ENCODE assay signal across 8 mouse cellular contexts in genomic region chr5:123068115-123068514, GRCm38 (mm10). TPM values are rescaled to one million over a fixed set of nuclear protein-coding genes. Genes with fewer than 3 reads are reported as not detected.
A peak's percentile ranks its signal among the peaks of the same experiment; 100 is the strongest.
DNase-seq lines count a peak whose midpoint lies in the region; ATAC-seq and TF ChIP-seq lines count a peak whose summit lies in the region.

Gene Tmem120b (plus strand): TSS chr5:123068415.

- no peak for ATAC-seq in erythroblast, adult 5-6 weeks (replicated peaks; ENCODE audit: low FRiP score, poor library complexity, severe bottlenecking)
- ATAC-seq in hindbrain, postnatal 0 days, result 0 out of 2 replicates have a peak, but pooled peaks have one; percentile 10
- no peak for ATAC-seq in midbrain, embryonic 14.5 days (ENCODE audit: low FRiP score, low TSS enrichment)

- H3K27me3 ChIP-seq in heart, embryonic 10.5 days (ENCODE audit: insufficient read depth, poor library complexity, severe bottlenecking), result no peaks in the 10 kb centered on the region
- no peaks in the 10 kb centered on the region for H3K27me3 ChIP-seq in CH12.LX (replicated peaks)
- H3K27me3 ChIP-seq in hindbrain, postnatal 0 days (ENCODE audit: insufficient read depth, low read length), result no peaks in the 10 kb centered on the region
- no peaks in the 10 kb centered on the region for H3K27me3 ChIP-seq in midbrain, embryonic 14.5 days (ENCODE audit: control insufficient read depth, insufficient read depth, low read length)

- in situ Hi-C loops in CH12.LX (cut with MboI; ENCODE audit: low pct_ligation_motif_present, low pct_unique_long_range_greater_than_20kb, low sequenced_read_pairs), result loop anchor here (5.0 kb wide), 1 partner anchor 104 kb away; no protein-coding TSS in a partner anchor

- 85% methylated on average over 12 of the region's 12 CpGs for WGBS in heart, embryonic 10.5 days
- WGBS in hindbrain, postnatal 0 days, result 88% methylated on average over 12 of the region's 12 CpGs
- 88% methylated on average over 12 of the region's 12 CpGs for WGBS in midbrain, embryonic 14.5 days

- no peak for TF ChIP-seq POLR2A in CH12.LX (IDR thresholded peaks at IDR 0.05; ENCODE audit: low read depth, low read length)

- H3K4me2 ChIP-seq in CH12.LX (ENCODE audit: insufficient read depth, low read depth, poor library complexity, severe bottlenecking), result peak within 1 kb of the TSS; percentile 84
- no peak within 1 kb of the TSS for H3K4me2 ChIP-seq in hindbrain, postnatal 0 days (ENCODE audit: low read depth, low read length)
- H3K4me2 ChIP-seq in midbrain, embryonic 14.5 days (ENCODE audit: low read length), result no peak within 1 kb of the TSS

- no peaks in the 10 kb centered on the region for H3K36me3 ChIP-seq in heart, embryonic 10.5 days
- H3K36me3 ChIP-seq in CH12.LX (replicated peaks in 1 of 2; ENCODE audit: control insufficient read depth in 1 of 2, insufficient read depth in 1 of 2, low read length in 1 of 2), result no peaks in the 10 kb centered on the region
- no peaks in the 10 kb centered on the region for H3K36me3 ChIP-seq in hindbrain, postnatal 0 days (ENCODE audit: insufficient read depth, low read length)
- H3K36me3 ChIP-seq in midbrain, embryonic 14.5 days (ENCODE audit: control insufficient read depth, insufficient read depth, low read length), result no peaks in the 10 kb centered on the region

- dilution Hi-C loops in CH12.LX (cut with MboI; ENCODE audit: extremely low pct_ligation_motif_present, extremely low pct_unique_long_range_greater_than_20kb, low sequenced_read_pairs), result no loop called here

- H3K4me3 ChIP-seq in heart, embryonic 10.5 days, result peak within 1 kb of the TSS; percentile 32; the same call in 1 of the 2 replicates
- no peak within 1 kb of the TSS for H3K4me3 ChIP-seq in CH12.LX (replicated peaks in 1 of 3; ENCODE audit: low read depth in 2 of 3, low read length in 2 of 3, poor library complexity in 1 of 3)
- H3K4me3 ChIP-seq in hindbrain, postnatal 0 days (ENCODE audit: low read length), result no peak within 1 kb of the TSS
- no peak within 1 kb of the TSS for H3K4me3 ChIP-seq in midbrain, embryonic 14.5 days (replicated peaks; ENCODE audit: low read depth, low read length)

- DNase-seq in heart, embryonic 10.5 days (ENCODE audit: low spot score), result no peak
- no peak for DNase-seq in heart, postnatal 25 days (ENCODE audit: low spot score)
- DNase-seq in CH12.LX (ENCODE audit: extremely low read depth) (no peak), adipocyte (ENCODE audit: low spot score) (no peak)
- DNase-seq in hindbrain, postnatal 0 days (ENCODE audit: low spot score), result no peak
- DNase-seq in midbrain, embryonic 14.5 days, result no peak
- no peak for DNase-seq in cerebellum, postnatal 14 days

- TF ChIP-seq EP300 in CH12.LX (IDR thresholded peaks at IDR 0.05; ENCODE audit: low read length), result no peak

- H3K9ac ChIP-seq in CH12.LX (ENCODE audit: insufficient read depth, low read depth), result no peak within 1 kb of the TSS; the same call in 1 of the 2 replicates
- H3K9ac ChIP-seq in hindbrain, postnatal 0 days (replicated peaks; ENCODE audit: low read length), result no peak within 1 kb of the TSS
- H3K9ac ChIP-seq in midbrain, embryonic 14.5 days (replicated peaks; ENCODE audit: low read length), result no peak within 1 kb of the TSS

- H3K27ac ChIP-seq in heart, embryonic 10.5 days, result peak within 1 kb of the TSS; percentile 70
- H3K27ac ChIP-seq in CH12.LX (ENCODE audit: insufficient read depth, low read depth), result no peak within 1 kb of the TSS
- no peak within 1 kb of the TSS for H3K27ac ChIP-seq in hindbrain, postnatal 0 days
- no peak within 1 kb of the TSS for H3K27ac ChIP-seq in midbrain, embryonic 14.5 days (replicated peaks; ENCODE audit: low read depth, low read length)

- H3K79me2 ChIP-seq in CH12.LX (replicated peaks; ENCODE audit: control insufficient read depth, extremely low read depth, insufficient read depth, poor library complexity, severe bottlenecking), result no peaks in the 10 kb centered on the region

- H3K9me3 ChIP-seq in heart, embryonic 10.5 days, result no peaks in the 10 kb centered on the region
- peaks cover 4% of the 10 kb centered on the region for H3K9me3 ChIP-seq in CH12.LX (replicated peaks; ENCODE audit: low read length)
- H3K9me3 ChIP-seq in hindbrain, postnatal 0 days (ENCODE audit: low read length), result no peaks in the 10 kb centered on the region
- H3K9me3 ChIP-seq in midbrain, embryonic 14.5 days (ENCODE audit: control insufficient read depth, low read length), result no peaks in the 10 kb centered on the region

- TF ChIP-seq CTCF in CH12.LX (conservative IDR thresholded peaks at IDR 0.05 in 1 of 2, IDR thresholded peaks at IDR 0.05 in 1 of 2; ENCODE audit: low read depth in 2 of 2, low read length in 2 of 2), result no peak
- TF ChIP-seq CTCF in hindbrain, postnatal 0 days (IDR thresholded peaks at IDR 0.05; ENCODE audit: low read depth), result no peak

- intact Hi-C loops in heart, postnatal 25 days (cut with DNase I), result no loop called here

- peaks cover 5% of the 10 kb centered on the region; the same call in 1 of the 2 replicates for H3K4me1 ChIP-seq in heart, embryonic 10.5 days
- H3K4me1 ChIP-seq in CH12.LX (ENCODE audit: control insufficient read depth in 1 of 2, insufficient read depth in 2 of 2), result peaks cover 0 to 8% of the 10 kb centered on the region in 2 experiments; a peak in 3 of 4 replicates
- H3K4me1 ChIP-seq in hindbrain, postnatal 0 days (ENCODE audit: insufficient read depth, low read length), result no peaks in the 10 kb centered on the region
- H3K4me1 ChIP-seq in midbrain, embryonic 14.5 days (ENCODE audit: control insufficient read depth, insufficient read depth, low read length), result no peaks in the 10 kb centered on the region

- TF ChIP-seq RAD21 in CH12.LX (IDR thresholded peaks at IDR 0.05; ENCODE audit: low read depth, low read length), result no peak

TF ChIP-seq in CH12.LX, 34 proteins besides CTCF, POLR2A, EP300 and RAD21:
- TF ChIP-seq JUND (conservative IDR thresholded peaks at IDR 0.05; ENCODE audit: low read depth, low read length) (no peak), PAX5 (IDR thresholded peaks at IDR 0.05; ENCODE audit: low read length) (no peak), BHLHE40 (IDR thresholded peaks at IDR 0.05; ENCODE audit: low read depth, low read length) (no peak), NRF1 (IDR thresholded peaks at IDR 0.05; ENCODE audit: low read depth, low read length) (no peak), SIN3A (IDR thresholded peaks at IDR 0.05; ENCODE audit: low read length) (no peak), ETS1 (conservative IDR thresholded peaks at IDR 0.05; ENCODE audit: low read depth, low read length) (no peak), USF2 (conservative IDR thresholded peaks at IDR 0.05; ENCODE audit: low read depth, low read length) (no peak), IRF4 (IDR thresholded peaks at IDR 0.05; ENCODE audit: low read depth, low read length) (no peak), MAX (IDR thresholded peaks at IDR 0.05; ENCODE audit: low read length) (no peak), HCFC1 (IDR thresholded peaks at IDR 0.05; ENCODE audit: low read depth, low read length) (no peak)

RNA-seq across cellular contexts. Expression of gene Tmem120b, which starts in this region (rescaled TPM):
- polyA plus RNA-seq in heart, embryonic 10.5 days (2016; fragmentation: Nextera tagmentation; extraction: Ambion mirVana), result 13.6 and 14.3 TPM in 2 replicates
- 10 to 100 TPM in 1 of 2 experiments, 1 to 10 TPM in 1; 8.6 to 10.6 TPM for total RNA-seq in heart, postnatal 25 days (2021)
- total RNA-seq in CH12.LX (2012; rRNA removed) (6.1 and 8.0 TPM in 2 replicates), CH12.LX (2014; rRNA removed) (4.6 and 4.8 TPM in 2 replicates)
- 4.5 and 6.2 TPM in 2 replicates for polyA plus RNA-seq in CH12.LX (2012; ENCODE audit: insufficient read length, low read depth)
- total RNA-seq in erythroblast, adult 5-6 weeks (2015; ENCODE audit: low replicate concordance), result 14.4 and 28.6 TPM in 2 replicates
- 25.6 and 61.1 TPM in 2 replicates for total RNA-seq in erythroblast, adult 5-6 weeks (2017; ENCODE audit: low replicate concordance)
- total RNA-seq in hindbrain, postnatal 0 days (2014; rRNA removed), result 15.3 and 29.3 TPM in 2 replicates
- polyA plus RNA-seq in hindbrain, postnatal 0 days (2015; fragmentation: Nextera tagmentation; extraction: Ambion mirVana), result 17.7 and 19.6 TPM in 2 replicates
- 12.7 and 13.1 TPM in 2 replicates for polyA plus RNA-seq in midbrain, embryonic 14.5 days (2014; fragmentation: Nextera tagmentation; extraction: Ambion mirVana)
